Mouse (Mus musculus) lung, embryonic 16.5 days (tissue): ENCODE results near the gene Ift140. TPM values are rescaled to one million over a fixed set of nuclear protein-coding genes. Genes with fewer than 3 reads are reported as not detected.

ENCODE experiments used
- ATAC-seq: fragments of 200-750 bp; cut with Nextera tagmentation; 2 replicates; pipeline ENCODE4 v1.8.0; 2017; ENCODE audit warnings: low read depth, mild to moderate bottlenecking, moderate library complexity
- H3K27ac ChIP-seq: fragments of 300-500 bp; sonication (generic); 2 replicates; pipeline ENCODE4 v1.5.1; 2014; ENCODE audit warnings: mild to moderate bottlenecking, control low read depth, low read length
- H3K27me3 ChIP-seq: fragments of 300-500 bp; sonication (generic); 2 replicates; pipeline ENCODE4 v1.6.1; 2014; ENCODE audit warnings: low read depth, low read length, mixed read lengths; ENCODE audit not compliant: control insufficient read depth, insufficient read depth
- H3K36me3 ChIP-seq: fragments of 300-500 bp; sonication (generic); 2 replicates; pipeline ENCODE4 v1.6.1; 2014; ENCODE audit warnings: low read length; ENCODE audit not compliant: control insufficient read depth, insufficient read depth
- H3K4me1 ChIP-seq: fragments of 300-500 bp; sonication (generic); replicated peaks from 2 replicates; pipeline ENCODE4 v1.6.1; 2014; ENCODE audit warnings: low read length, mixed read lengths; ENCODE audit not compliant: control insufficient read depth, insufficient read depth
- H3K4me2 ChIP-seq: fragments of 300-500 bp; sonication (generic); 2 replicates; pipeline ENCODE4 v1.6.1; 2014; ENCODE audit warnings: low read depth, low read length, control low read depth
- H3K4me3 ChIP-seq: fragments of 300-500 bp; sonication (generic); 2 replicates; pipeline ENCODE4 v1.5.1; 2014; ENCODE audit warnings: mild to moderate bottlenecking, low read length, control low read depth
- H3K9ac ChIP-seq: fragments of 300-500 bp; sonication (generic); 2 replicates; pipeline ENCODE4 v1.6.1; 2014; ENCODE audit warnings: low read length, control low read depth
- H3K9me3 ChIP-seq: fragments of 300-500 bp; sonication (generic); 2 replicates; pipeline ENCODE4 v1.6.1; 2016; ENCODE audit warnings: low read length; ENCODE audit not compliant: control insufficient read depth
- WGBS: fragments of 180-500 bp; shearing (Covaris S2); extraction: QIAGEN DNeasy Blood & Tissue Kit; methylation state at CpG from one replicate; pipeline ENCODE4 v1.1.7; 2014; 5-methylcytosine and 5-hydroxymethylcytosine counted together
- polyA plus RNA-seq: library from polyadenylated mRNA; unstranded; fragments of >200 nt; fragmentation: Nextera tagmentation; extraction: Ambion mirVana; gene quantifications from 2 replicates; pipeline ENCODE4 v1.2.1, GENCODE M21; 2015

The Ift140 gene
- polyA plus RNA-seq, 1 experiment from 2014 or later, result 17.1 TPM

DNA sequence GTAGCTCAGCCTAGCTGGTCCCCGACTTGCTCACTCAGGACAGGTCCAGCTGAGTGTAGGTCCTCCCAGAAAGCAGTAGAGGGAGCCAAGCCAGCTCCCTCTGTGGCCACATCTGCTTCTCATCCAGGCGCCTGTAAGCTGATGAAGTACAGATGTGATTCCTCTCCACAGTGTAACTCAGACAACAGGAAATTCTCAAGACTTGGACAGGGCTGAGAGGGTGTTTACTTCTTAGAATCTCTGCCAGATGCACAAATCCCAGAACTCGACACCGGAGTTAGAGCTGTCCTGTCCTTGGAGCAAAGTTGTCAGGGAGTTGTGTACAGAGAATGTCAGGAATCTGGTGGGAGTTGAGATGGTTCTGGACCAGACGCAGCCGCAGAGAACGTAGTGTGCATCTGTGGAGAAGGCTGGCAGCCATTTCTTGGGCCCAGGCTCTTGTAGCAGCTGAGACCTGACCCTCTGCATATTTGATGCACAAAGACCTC is 67.6 kb downstream of the Ift140 start, which contains the start of gene Tmem204:
TSS of gene Tmem204 (minus strand) at position 148 of the 488 bp plus-strand sequence.
- H3K4me2 ChIP-seq, result peak within 1 kb of the TSS; percentile 13
- H3K36me3 ChIP-seq, result no peaks in the 10 kb centered on the region
- H3K9ac ChIP-seq, result peak within 1 kb of the TSS; percentile 0; the same call in 1 of the 2 replicates
- WGBS, result 20% methylated on average over 7 of the region's 7 CpGs
- ATAC-seq, result peak; percentile 77
- no peaks in the 10 kb centered on the region for H3K9me3 ChIP-seq
- H3K4me3 ChIP-seq, result no peak within 1 kb of the TSS
- peaks cover 25% of the 10 kb centered on the region for H3K4me1 ChIP-seq
- peak within 1 kb of the TSS; percentile 94 for H3K27ac ChIP-seq
- no peaks in the 10 kb centered on the region for H3K27me3 ChIP-seq

DNA sequence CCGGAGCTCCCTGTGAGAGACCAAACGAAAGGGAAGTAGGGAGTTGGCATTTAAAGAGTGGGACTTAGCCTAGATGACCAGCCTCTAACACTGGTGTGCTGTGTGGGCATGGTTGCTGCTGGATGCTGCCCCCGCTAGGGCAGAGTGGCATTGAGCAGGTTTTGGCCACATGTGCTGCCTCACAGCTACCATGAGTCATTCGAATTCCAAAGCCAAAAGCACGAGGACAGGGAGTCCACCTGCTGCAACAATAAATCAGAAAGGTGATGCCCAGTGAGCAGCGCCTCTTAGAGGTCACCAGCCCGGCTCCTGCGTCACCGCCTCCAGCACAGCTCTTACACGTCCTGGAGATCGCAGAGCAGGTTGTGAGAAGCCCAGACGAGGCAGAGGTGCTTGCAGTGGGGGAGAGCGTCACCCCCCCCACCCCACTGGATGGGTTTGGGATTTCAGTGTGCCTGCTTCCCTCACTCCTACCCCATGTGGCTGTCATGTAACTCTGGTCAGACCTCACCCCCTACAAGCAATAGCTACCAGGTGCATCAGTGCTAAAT is 69.0 kb downstream of the Ift140 start:
- Histone ChIP-seq H3K9me3 (no peaks in the 10 kb centered on the region), H3K9ac (no peak overlapping the region), H3K4me3 (no peak overlapping the region), H3K27me3 (no peaks in the 10 kb centered on the region), H3K27ac (peak overlapping the region; percentile 94), H3K4me1 (peaks cover 25% of the 10 kb centered on the region), H3K4me2 (no peak overlapping the region), H3K36me3 (no peaks in the 10 kb centered on the region)
- 71% methylated on average over 13 of the region's 13 CpGs for WGBS
- ATAC-seq, result no peak

DNA sequence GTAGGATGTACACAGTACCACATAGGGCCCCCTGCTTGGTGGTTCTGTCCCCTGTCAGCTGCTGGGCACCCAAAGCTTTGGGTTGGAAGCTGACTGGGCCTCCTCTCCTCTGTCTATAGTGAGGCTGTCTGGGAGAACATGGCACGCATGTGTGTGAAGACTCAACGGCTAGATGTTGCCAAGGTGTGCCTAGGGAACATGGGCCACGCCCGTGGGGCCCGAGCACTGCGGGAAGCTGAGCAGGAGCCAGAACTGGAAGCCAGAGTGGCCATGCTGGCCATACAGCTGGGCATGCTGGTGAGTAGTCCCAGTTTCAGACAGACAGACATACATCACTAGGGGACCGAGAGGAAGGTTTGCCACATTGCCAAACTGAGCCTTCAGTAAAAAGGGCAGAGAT is 70.8 kb downstream of the Ift140 start:
- Histone ChIP-seq H3K36me3 (no peaks in the 10 kb centered on the region), H3K9me3 (no peaks in the 10 kb centered on the region), H3K4me3 (no peak overlapping the region), H3K27me3 (no peaks in the 10 kb centered on the region), H3K4me2 (no peak overlapping the region), H3K4me1 (peaks cover 20% of the 10 kb centered on the region), H3K9ac (no peak overlapping the region), H3K27ac (no peak overlapping the region)
- WGBS, result 89% methylated on average over 7 of the region's 7 CpGs
- no peak for ATAC-seq

DNA sequence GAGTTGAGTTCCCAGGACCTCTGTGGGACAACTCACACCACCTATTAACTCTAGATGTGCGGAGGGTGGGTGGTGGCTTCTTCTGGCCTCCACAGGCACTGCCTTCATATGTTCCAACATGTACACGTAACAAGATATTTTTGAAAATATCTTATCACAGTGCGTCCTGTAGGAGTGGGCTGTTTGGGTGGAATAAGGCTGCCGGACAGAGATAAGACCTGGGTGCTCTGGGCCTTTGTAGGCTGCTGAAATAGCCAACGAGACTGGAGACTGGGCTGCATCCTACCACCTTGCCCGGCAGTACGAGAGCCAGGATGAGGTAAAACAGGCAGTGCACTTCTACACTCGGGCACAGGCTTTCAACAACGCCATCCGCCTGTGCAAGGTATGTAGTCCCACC is 73.3 kb downstream of the Ift140 start:
- H3K4me1 ChIP-seq, result peaks cover 7% of the 10 kb centered on the region
- ATAC-seq, result no peak
- no peak overlapping the region for H3K4me3 ChIP-seq
- H3K9me3 ChIP-seq, result no peaks in the 10 kb centered on the region
- no peak overlapping the region for H3K27ac ChIP-seq
- H3K36me3 ChIP-seq, result no peaks in the 10 kb centered on the region
- H3K27me3 ChIP-seq, result no peaks in the 10 kb centered on the region
- no peak overlapping the region for H3K9ac ChIP-seq
- no peak overlapping the region for H3K4me2 ChIP-seq
- WGBS, result 89% methylated on average over 10 of the region's 10 CpGs

DNA sequence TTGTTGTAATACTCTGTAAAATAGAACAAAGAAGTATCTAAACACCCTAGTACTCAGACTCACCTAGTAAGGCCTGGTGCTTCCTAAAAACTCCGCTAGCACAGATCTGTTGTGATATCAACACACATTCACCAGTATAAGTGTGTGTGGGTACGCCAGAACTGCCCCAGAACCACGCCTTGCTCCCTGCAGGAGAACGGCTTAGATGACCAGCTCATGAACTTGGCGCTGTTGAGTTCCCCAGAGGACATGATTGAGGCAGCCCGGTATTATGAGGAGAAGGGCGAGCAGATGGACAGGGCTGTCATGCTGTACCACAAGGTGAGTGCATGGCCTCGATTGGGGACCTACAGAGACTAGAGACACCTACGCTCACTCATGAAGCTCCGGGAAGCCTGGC is 74.6 kb downstream of the Ift140 start:
- Histone ChIP-seq H3K4me3 (no peak overlapping the region), H3K9ac (no peak overlapping the region), H3K9me3 (no peaks in the 10 kb centered on the region), H3K4me1 (no peaks in the 10 kb centered on the region), H3K27ac (no peak overlapping the region), H3K36me3 (no peaks in the 10 kb centered on the region), H3K27me3 (no peaks in the 10 kb centered on the region), H3K4me2 (no peak overlapping the region)
- WGBS, result 86% methylated on average over 10 of the region's 10 CpGs
- ATAC-seq, result no peak

DNA sequence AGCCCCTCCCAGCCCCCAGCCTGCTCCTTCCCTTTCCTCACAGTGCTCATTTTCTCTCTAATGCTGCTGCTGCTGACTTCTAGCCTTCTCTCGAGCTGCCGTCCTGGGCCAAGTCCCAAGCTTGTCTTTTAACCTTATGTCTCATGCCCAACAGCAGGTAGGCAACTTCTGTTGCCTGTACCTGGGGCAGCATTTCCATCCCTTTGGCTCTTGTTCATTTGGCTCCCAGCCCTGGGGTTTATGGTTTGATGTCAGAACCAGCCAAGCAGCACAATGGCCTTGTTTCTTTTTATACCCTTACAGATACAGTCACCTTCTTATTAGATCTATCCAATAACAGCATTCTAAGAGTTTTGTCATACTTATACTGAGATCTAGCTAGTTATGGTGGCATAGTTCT is 80.3 kb downstream of the Ift140 start:
- H3K4me1 ChIP-seq, result no peaks in the 10 kb centered on the region
- no peak overlapping the region for H3K4me2 ChIP-seq
- no peak overlapping the region for H3K9ac ChIP-seq
- no peaks in the 10 kb centered on the region for H3K9me3 ChIP-seq
- no peak overlapping the region for H3K27ac ChIP-seq
- 78% methylated on average over 2 of the region's 2 CpGs for WGBS
- no peaks in the 10 kb centered on the region for H3K27me3 ChIP-seq
- H3K4me3 ChIP-seq, result no peak overlapping the region
- no peak for ATAC-seq
- H3K36me3 ChIP-seq, result peaks cover 16% of the 10 kb centered on the region

DNA sequence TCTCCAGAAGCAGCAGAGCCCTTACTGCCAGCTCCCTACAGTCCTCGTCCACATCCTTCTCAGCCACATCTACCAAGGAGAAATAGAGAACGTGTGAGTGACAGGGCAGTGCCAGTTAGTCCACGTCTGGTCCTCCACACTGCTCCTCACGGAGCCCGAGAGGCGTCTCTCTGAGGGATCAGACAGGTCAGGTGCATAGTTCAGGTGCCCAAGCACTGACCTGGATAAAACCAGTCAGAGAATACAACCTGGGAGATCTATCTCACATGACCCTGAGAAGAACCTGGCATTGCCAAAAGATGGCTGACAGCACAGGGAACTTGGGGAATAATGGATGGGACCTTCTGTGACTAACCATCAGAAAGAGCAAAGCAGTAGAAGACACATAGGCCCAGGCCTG is 84.2 kb downstream of the Ift140 start:
- ATAC-seq, result no peak
- no peaks in the 10 kb centered on the region for H3K4me1 ChIP-seq
- no peak overlapping the region for H3K4me2 ChIP-seq
- no peak overlapping the region for H3K9ac ChIP-seq
- H3K27ac ChIP-seq, result no peak overlapping the region
- H3K4me3 ChIP-seq, result no peak overlapping the region
- H3K9me3 ChIP-seq, result no peaks in the 10 kb centered on the region
- no peaks in the 10 kb centered on the region for H3K27me3 ChIP-seq
- H3K36me3 ChIP-seq, result peaks cover 44% of the 10 kb centered on the region
- WGBS, result 87% methylated on average over 6 of the region's 6 CpGs

DNA sequence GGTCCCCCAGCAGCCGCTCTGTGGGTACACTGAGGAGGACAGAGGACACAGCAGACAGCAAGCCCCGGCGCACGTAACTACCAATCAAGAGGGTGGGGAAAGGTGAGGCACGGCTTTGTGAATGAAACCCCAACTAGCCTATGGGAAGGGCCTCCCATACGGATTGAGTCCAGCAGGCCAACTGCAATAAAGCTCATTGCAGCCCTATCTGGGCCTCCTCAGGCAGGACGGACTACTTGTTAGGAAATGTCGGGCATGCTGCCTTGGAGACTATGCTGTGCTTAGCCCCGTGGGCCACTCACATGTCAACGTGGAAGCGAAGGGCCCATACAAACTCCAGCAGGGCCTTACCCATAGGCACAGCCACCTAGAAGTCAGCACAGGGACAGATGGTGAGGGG is 85.5 kb downstream of the Ift140 start:
- WGBS, result 90% methylated on average over 11 of the region's 11 CpGs
- Histone ChIP-seq H3K9me3 (no peaks in the 10 kb centered on the region), H3K9ac (no peak overlapping the region), H3K27ac (no peak overlapping the region), H3K36me3 (peaks cover 52% of the 10 kb centered on the region), H3K4me2 (no peak overlapping the region), H3K4me1 (no peaks in the 10 kb centered on the region), H3K27me3 (no peaks in the 10 kb centered on the region), H3K4me3 (no peak overlapping the region)
- ATAC-seq, result no peak

DNA sequence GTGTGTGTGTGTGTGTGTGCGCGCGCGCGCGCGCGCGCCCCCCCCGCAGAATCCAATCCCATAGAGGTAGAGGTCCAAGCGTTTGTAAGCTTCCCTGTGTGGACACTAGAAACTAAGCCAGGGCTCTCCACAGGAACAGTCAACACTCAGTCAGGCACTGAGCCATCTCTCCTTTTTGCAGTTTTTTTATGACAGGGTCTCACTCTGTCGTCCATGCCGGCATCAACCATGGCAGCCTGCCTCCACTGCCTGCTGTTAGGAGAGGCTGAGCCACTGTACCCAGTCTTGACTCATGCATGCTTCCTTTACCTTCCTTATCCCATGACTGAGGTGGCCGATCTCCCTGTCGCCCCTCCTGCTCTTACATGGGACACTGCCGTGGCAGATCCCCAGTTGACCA is 91.9 kb downstream of the Ift140 start:
- no peaks in the 10 kb centered on the region for H3K9me3 ChIP-seq
- no peak for ATAC-seq
- no peak overlapping the region for H3K4me2 ChIP-seq
- H3K27ac ChIP-seq, result no peak overlapping the region
- peaks cover 47% of the 10 kb centered on the region for H3K36me3 ChIP-seq
- peaks cover 5% of the 10 kb centered on the region for H3K4me1 ChIP-seq
- H3K4me3 ChIP-seq, result no peak overlapping the region
- no peaks in the 10 kb centered on the region for H3K27me3 ChIP-seq
- H3K9ac ChIP-seq, result no peak overlapping the region
- WGBS, result 92% methylated on average over 5 of the region's 16 CpGs

DNA sequence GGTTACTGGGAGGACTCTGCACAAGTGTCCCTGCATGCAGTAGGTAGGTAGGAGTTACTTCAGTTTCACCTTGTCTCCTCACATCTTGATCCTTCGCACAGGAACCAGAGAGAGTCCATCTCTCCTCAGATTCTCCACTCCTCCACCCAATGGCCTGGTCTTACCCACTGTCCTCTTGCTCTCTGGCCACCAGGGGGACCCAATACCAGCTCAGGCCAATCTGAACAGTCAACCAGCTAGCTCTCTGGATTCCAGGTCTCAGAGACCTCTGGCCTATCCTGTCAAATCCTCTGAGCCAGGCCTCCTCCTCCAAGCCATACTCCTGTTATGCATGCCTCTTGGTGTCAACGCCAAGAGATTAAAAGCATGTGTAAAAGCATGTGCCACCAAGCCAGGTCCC is 93.7 kb downstream of the Ift140 start:
- Histone ChIP-seq H3K4me2 (no peak overlapping the region), H3K27ac (no peak overlapping the region), H3K4me3 (no peak overlapping the region), H3K9me3 (no peaks in the 10 kb centered on the region), H3K27me3 (no peaks in the 10 kb centered on the region), H3K4me1 (peaks cover 8% of the 10 kb centered on the region), H3K9ac (no peak overlapping the region), H3K36me3 (peaks cover 38% of the 10 kb centered on the region)
- ATAC-seq, result no peak
- WGBS, result 70% methylated on average over 2 of the region's 2 CpGs
